Mouse (Mus musculus): ENCODE results near the gene Olfr668.
"Not testable (repeated sequence)": the region's sequence is repeated elsewhere in the genome, so short reads cannot be mapped to it uniquely, and the experiment has no call there.

Gene Olfr668

GRCm38 (mm10) chr7:104927957-104928356 lies at the start of gene Olfr668:
Gene Olfr668, minus strand, starts transcription at chr7:104928057.
- no peak for DNase-seq (ENCODE audit: low spot score in 2 of 2)

DNA sequence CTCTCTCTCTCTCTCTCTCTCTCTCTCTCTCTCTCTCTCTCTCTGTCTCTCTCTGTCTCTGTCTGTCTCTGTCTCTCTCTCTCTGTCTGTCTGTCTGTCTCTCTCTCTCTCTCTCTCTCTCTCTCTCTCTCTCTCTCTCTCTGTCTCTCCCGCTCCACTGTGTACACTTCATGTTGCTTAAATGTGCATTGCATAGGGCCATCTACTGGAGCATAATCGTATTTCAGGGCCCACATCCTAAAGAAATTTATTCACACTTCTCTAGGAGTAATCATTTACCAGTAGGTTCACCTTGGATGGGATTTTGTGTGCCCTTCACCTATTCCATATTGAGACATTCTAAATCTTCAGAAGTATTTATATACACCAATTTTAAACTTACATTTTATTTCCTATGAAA lies 44.6 kb upstream of the Olfr668 start:
- not testable (repeated sequence) for DNase-seq (ENCODE audit: low spot score in 2 of 2)

- no peak for DNase-seq (ENCODE audit: low spot score in 2 of 2)
Observed at GRCm38 (mm10) chr7:104962520-104962919, 34.7 kb upstream of the Olfr668 start, which contains the start of gene Olfr670. Gene Olfr670, minus strand, starts transcription at chr7:104962620.

DNA sequence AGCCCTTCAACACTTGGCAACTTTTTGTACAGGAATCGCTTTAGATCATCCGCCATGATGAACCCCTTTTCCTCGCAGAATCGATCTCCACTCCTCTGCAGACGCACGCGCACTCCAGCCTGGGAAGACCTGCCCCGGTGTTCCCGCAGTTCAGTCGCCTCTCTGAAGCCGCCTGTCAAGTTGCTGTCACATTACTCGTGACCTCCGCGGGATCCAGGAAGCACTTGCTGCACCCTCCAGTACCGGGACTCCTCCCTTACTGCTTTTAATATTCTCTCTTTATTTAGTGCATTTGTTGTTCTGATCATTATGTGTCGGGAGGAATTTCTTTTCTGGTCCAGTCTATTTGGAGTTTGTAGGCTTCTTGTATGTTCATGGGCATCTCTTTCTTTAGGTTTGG lies 22.4 kb upstream of the Olfr668 start:
- DNase-seq (ENCODE audit: low spot score in 2 of 2): not testable (repeated sequence)

GRCm38 (mm10) chr7:104933940-104934339 lies 6.1 kb upstream of the Olfr668 start, which contains the start of gene Olfr669:
Gene Olfr669, plus strand, starts transcription at chr7:104934240.
- no peak for DNase-seq (ENCODE audit: low spot score in 2 of 2)

DNA sequence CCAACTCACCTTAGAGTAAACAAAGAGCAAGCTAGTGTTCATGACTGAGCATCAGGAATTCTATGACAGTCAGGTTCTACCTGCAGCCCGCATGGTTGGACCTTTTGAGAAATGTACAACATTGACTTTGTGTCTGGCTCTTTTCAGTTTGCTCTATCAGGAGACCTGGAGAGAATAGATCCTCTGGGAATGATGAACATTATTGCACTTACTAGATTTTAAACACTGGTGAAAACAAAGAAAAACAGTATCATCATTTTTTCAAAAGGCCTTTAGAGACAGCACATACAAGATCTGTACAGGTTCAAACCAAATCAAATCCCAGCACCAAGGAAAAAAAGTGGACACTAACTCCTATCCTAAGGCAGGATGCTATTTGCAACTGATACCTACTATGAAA lies 6.5 kb downstream of the Olfr668 start, which contains the start of gene Olfr667:
Olfr667 (minus strand) TSS at position 101 of the 400 bp plus-strand sequence.
- DNase-seq (ENCODE audit: low spot score in 2 of 2): no peak

- DNase-seq (ENCODE audit: low spot score in 2 of 2): no peak
Observed at GRCm38 (mm10) chr7:104895852-104896251, 32.0 kb downstream of the Olfr668 start, which contains the start of gene Olfr666. Gene Olfr666, minus strand, starts transcription at chr7:104895952.

- no peak for DNase-seq (ENCODE audit: low spot score in 2 of 2)
Observed at GRCm38 (mm10) chr7:104877731-104878130, 50.1 kb downstream of the Olfr668 start, which contains the start of gene Olfr665. Gene Olfr665, plus strand, starts transcription at chr7:104878031.

All from urinary bladder, adult 18-20 months (tissue).